Mouse (Mus musculus) embryo, embryonic 10.5 days (tissue): ENCODE measurements at regions not wholly inside any gene's neighbourhood (a gene's known extent, or its start where the extent isn't known, plus 50 kb on each side); places are given as distances from the start of the nearest gene placed in this dataset.
A peak's percentile ranks its signal among the peaks of the same experiment; 100 is the strongest.

Source experiments
- DNase-seq: peaks from one replicate; pipeline ENCODE4 v3.0.0-alpha.2; 2015; ENCODE audit warnings: low spot score

GRCm38 (mm10) chr1:41810318-41810964 is 885.1 kb upstream of the Pou3f3 start:
- DNase-seq: peak; percentile 88

- DNase-seq: peak; percentile 6
Measured at GRCm38 (mm10) chr1:41811130-41811529, 884.4 kb upstream of the Pou3f3 start.

GRCm38 (mm10) chr1:41812071-41812470 is 883.5 kb upstream of the Pou3f3 start:
- peak; percentile 4 for DNase-seq

- DNase-seq: peak; percentile 45
Measured at GRCm38 (mm10) chr1:41814032-41815005, 881.2 kb upstream of the Pou3f3 start.

GRCm38 (mm10) chr1:41815021-41815420 is 880.5 kb upstream of the Pou3f3 start:
- DNase-seq: no peak

- DNase-seq: no peak
Measured at GRCm38 (mm10) chr1:41822742-41823141, 872.8 kb upstream of the Pou3f3 start.

- no peak for DNase-seq
Measured at GRCm38 (mm10) chr1:41825223-41825622, 870.3 kb upstream of the Pou3f3 start.

- DNase-seq: no peak
Measured at GRCm38 (mm10) chr1:41831641-41832040, 863.9 kb upstream of the Pou3f3 start.
